Mouse (Mus musculus) heart, embryonic 13.5 days (tissue): Measurements from ENCODE around the gene Copa. TPM values are rescaled to one million over a fixed set of nuclear protein-coding genes. Genes with fewer than 3 reads are reported as not detected.

Source experiments
- ATAC-seq: fragments of 200-750 bp; cut with Nextera tagmentation; 2 replicates; pipeline ENCODE4 v1.8.0; 2017; ENCODE audit warnings: moderate TSS enrichment; ENCODE audit not compliant: insufficient number of reproducible peaks, low FRiP score, low TSS enrichment; ENCODE audit errors: extremely low read depth
- H3K27ac ChIP-seq: fragments of 300-500 bp; sonication (generic); replicated peaks from 2 replicates; pipeline ENCODE4 v1.5.1; 2015; ENCODE audit warnings: moderate library complexity, mild to moderate bottlenecking, inconsistent platforms
- H3K27me3 ChIP-seq: fragments of 300-500 bp; sonication (generic); replicated peaks from 2 replicates; pipeline ENCODE4 v1.6.1; 2015; ENCODE audit warnings: mild to moderate bottlenecking, inconsistent platforms
- H3K36me3 ChIP-seq: fragments of 300-500 bp; sonication (generic); 2 replicates; pipeline ENCODE4 v1.6.1; 2015; ENCODE audit warnings: mild to moderate bottlenecking, inconsistent platforms
- H3K4me1 ChIP-seq: fragments of 300-500 bp; sonication (generic); 2 replicates; pipeline ENCODE4 v1.6.1; 2015; ENCODE audit warnings: inconsistent platforms
- H3K4me2 ChIP-seq: fragments of 300-500 bp; sonication (generic); 2 replicates; pipeline ENCODE4 v1.6.1; 2015; ENCODE audit warnings: inconsistent platforms, mild to moderate bottlenecking, moderate library complexity
- H3K4me3 ChIP-seq: fragments of 300-500 bp; sonication (generic); 2 replicates; pipeline ENCODE4 v1.5.1; 2015; ENCODE audit warnings: moderate library complexity, mild to moderate bottlenecking, inconsistent platforms
- H3K9ac ChIP-seq: fragments of 300-500 bp; sonication (generic); 2 replicates; pipeline ENCODE4 v1.6.1; 2015; ENCODE audit warnings: inconsistent platforms, mild to moderate bottlenecking, moderate library complexity
- H3K9me3 ChIP-seq: fragments of 300-500 bp; sonication (generic); 2 replicates; pipeline ENCODE4 v1.6.1; 2016; ENCODE audit warnings: inconsistent platforms
- WGBS: fragments of 180-500 bp; shearing (Covaris S2); methylation state at CpG from one replicate; pipeline ENCODE4 v1.1.7; 2015; ENCODE audit warnings: mixed read lengths; 5-methylcytosine and 5-hydroxymethylcytosine counted together
- polyA plus RNA-seq: library from polyadenylated mRNA; unstranded; fragments of >200 nt; fragmentation: Nextera tagmentation; extraction: Ambion mirVana; gene quantifications from 2 replicates; pipeline ENCODE4 v1.2.1, GENCODE M21; 2015

The Copa gene
- 162 and 163 TPM in 2 replicates for polyA plus RNA-seq

GRCm38 (mm10) chr1:172082101-172082898, at the start of gene Copa, which contains the start of gene Ncstn:
Gene Copa (plus strand): TSS chr1:172082529.
Gene Ncstn (minus strand): TSS chr1:172082795.
- WGBS, result 0% methylated on average over 40 of the region's 40 CpGs
- peak; percentile 90 for ATAC-seq

GRCm38 (mm10) chr1:172046410-172046809, 35.9 kb upstream of the Copa start:
- no peak overlapping the region for H3K9ac ChIP-seq
- no peaks in the 10 kb centered on the region for H3K36me3 ChIP-seq
- no peaks in the 10 kb centered on the region for H3K9me3 ChIP-seq
- WGBS, result 59% methylated on average over 8 of the region's 8 CpGs
- H3K27me3 ChIP-seq, result peaks cover 24% of the 10 kb centered on the region
- no peak for ATAC-seq
- H3K4me3 ChIP-seq, result no peak overlapping the region
- no peak overlapping the region for H3K4me2 ChIP-seq
- no peaks in the 10 kb centered on the region; the same call in none of the 2 replicates for H3K4me1 ChIP-seq
- H3K27ac ChIP-seq, result no peak overlapping the region

More at GRCm38 (mm10) chr1:172082101-172082898, at the start of gene Copa, which contains the start of gene Ncstn:
- Histone ChIP-seq H3K4me3 (peak within 1 kb of the TSS; percentile 96), H3K9me3 (no peaks in the 10 kb centered on the region), H3K27me3 (no peaks in the 10 kb centered on the region), H3K36me3 (peaks cover 31% of the 10 kb centered on the region), H3K27ac (peak within 1 kb of the TSS; percentile 84), H3K9ac (peak within 1 kb of the TSS; percentile 98), H3K4me2 (peak within 1 kb of the TSS; percentile 78), H3K4me1 (peaks cover 30% of the 10 kb centered on the region)

GRCm38 (mm10) chr1:172046938-172047337, 35.4 kb upstream of the Copa start:
- no peak for ATAC-seq
- Histone ChIP-seq H3K4me1 (no peaks in the 10 kb centered on the region; the same call in none of the 2 replicates), H3K9me3 (no peaks in the 10 kb centered on the region), H3K9ac (no peak overlapping the region), H3K4me2 (0 out of 2 replicates have a peak overlapping the region, but pooled peaks have one; percentile 5), H3K27me3 (peaks cover 29% of the 10 kb centered on the region), H3K4me3 (no peak overlapping the region), H3K36me3 (no peaks in the 10 kb centered on the region), H3K27ac (no peak overlapping the region)
- 14% methylated on average over 5 of the region's 5 CpGs for WGBS

GRCm38 (mm10) chr1:172048241-172048734, 34.0 kb upstream of the Copa start:
- ATAC-seq, result no peak
- Histone ChIP-seq H3K9ac (peak overlapping the region; percentile 54), H3K9me3 (no peaks in the 10 kb centered on the region), H3K4me2 (peak overlapping the region; percentile 49), H3K27ac (0 out of 2 replicates have a peak overlapping the region, but pooled peaks have one; percentile 15), H3K4me1 (peaks cover 5% of the 10 kb centered on the region), H3K36me3 (no peaks in the 10 kb centered on the region), H3K27me3 (peaks cover 43% of the 10 kb centered on the region), H3K4me3 (peak overlapping the region; percentile 26)
- WGBS, result 28% methylated on average over 6 of the region's 6 CpGs

- no peak for ATAC-seq
- H3K27me3 ChIP-seq, result peaks cover 52% of the 10 kb centered on the region
- WGBS, result 25% methylated on average over 13 of the region's 13 CpGs
- peaks cover 15% of the 10 kb centered on the region for H3K4me1 ChIP-seq
- no peak overlapping the region for H3K27ac ChIP-seq
- no peaks in the 10 kb centered on the region for H3K36me3 ChIP-seq
- no peak overlapping the region for H3K4me3 ChIP-seq
- H3K4me2 ChIP-seq, result no peak overlapping the region
- peak overlapping the region; percentile 30; the same call in 1 of the 2 replicates for H3K9ac ChIP-seq
- no peaks in the 10 kb centered on the region for H3K9me3 ChIP-seq
Measured at GRCm38 (mm10) chr1:172049131-172049782, 33.1 kb upstream of the Copa start.

- no peaks in the 10 kb centered on the region for H3K9me3 ChIP-seq
- peaks cover 18% of the 10 kb centered on the region for H3K4me1 ChIP-seq
- peaks cover 77% of the 10 kb centered on the region for H3K27me3 ChIP-seq
- no peaks in the 10 kb centered on the region for H3K36me3 ChIP-seq
- H3K4me2 ChIP-seq, result peak overlapping the region; percentile 81
- 0 out of 2 replicates have a peak overlapping the region, but pooled peaks have one; percentile 74 for H3K9ac ChIP-seq
- 5% methylated on average over 10 of the region's 10 CpGs for WGBS
- no peak overlapping the region for H3K27ac ChIP-seq
- no peak for ATAC-seq
- H3K4me3 ChIP-seq, result peak overlapping the region; percentile 51; the same call in 1 of the 2 replicates
Measured at GRCm38 (mm10) chr1:172052766-172053279, 29.5 kb upstream of the Copa start.

GRCm38 (mm10) chr1:172053541-172054440, 28.5 kb upstream of the Copa start:
- WGBS, result 2% methylated on average over 42 of the region's 42 CpGs
- H3K9ac ChIP-seq, result peak overlapping the region; percentile 74
- H3K4me3 ChIP-seq, result peak overlapping the region; percentile 51
- H3K36me3 ChIP-seq, result no peaks in the 10 kb centered on the region
- peak overlapping the region; percentile 81 for H3K4me2 ChIP-seq
- peaks cover 83% of the 10 kb centered on the region for H3K27me3 ChIP-seq
- H3K27ac ChIP-seq, result no peak overlapping the region
- H3K9me3 ChIP-seq, result no peaks in the 10 kb centered on the region
- peaks cover 18% of the 10 kb centered on the region for H3K4me1 ChIP-seq
- ATAC-seq, result 0 out of 2 replicates have a peak, but pooled peaks have one; percentile 20

GRCm38 (mm10) chr1:172056251-172056650, 26.1 kb upstream of the Copa start:
- peaks cover 20% of the 10 kb centered on the region for H3K4me1 ChIP-seq
- no peak overlapping the region for H3K4me2 ChIP-seq
- no peak overlapping the region for H3K4me3 ChIP-seq
- no peak for ATAC-seq
- peaks cover 78% of the 10 kb centered on the region for H3K27me3 ChIP-seq
- H3K36me3 ChIP-seq, result no peaks in the 10 kb centered on the region
- H3K27ac ChIP-seq, result no peak overlapping the region
- 59% methylated on average over 4 of the region's 4 CpGs for WGBS
- no peaks in the 10 kb centered on the region for H3K9me3 ChIP-seq
- H3K9ac ChIP-seq, result no peak overlapping the region

- Histone ChIP-seq H3K4me3 (no peak within 1 kb of the TSS), H3K36me3 (no peaks in the 10 kb centered on the region), H3K4me2 (no peak within 1 kb of the TSS), H3K9me3 (no peaks in the 10 kb centered on the region), H3K9ac (no peak within 1 kb of the TSS), H3K27me3 (peaks cover 68% of the 10 kb centered on the region), H3K27ac (no peak within 1 kb of the TSS), H3K4me1 (peaks cover 21% of the 10 kb centered on the region)
- 32% methylated on average over 2 of the region's 2 CpGs for WGBS
- ATAC-seq, result no peak
Measured at GRCm38 (mm10) chr1:172057491-172057921, 24.8 kb upstream of the Copa start, which contains the start of gene Nhlh1. Gene Nhlh1 (minus strand): TSS chr1:172057573.

GRCm38 (mm10) chr1:172058321-172058720, 24.0 kb upstream of the Copa start:
- no peak overlapping the region for H3K4me3 ChIP-seq
- H3K4me2 ChIP-seq, result no peak overlapping the region
- H3K27ac ChIP-seq, result no peak overlapping the region
- no peaks in the 10 kb centered on the region for H3K36me3 ChIP-seq
- H3K9ac ChIP-seq, result no peak overlapping the region
- WGBS, result 69% methylated on average over 6 of the region's 6 CpGs
- peaks cover 60% of the 10 kb centered on the region for H3K27me3 ChIP-seq
- H3K4me1 ChIP-seq, result peaks cover 17% of the 10 kb centered on the region
- no peaks in the 10 kb centered on the region for H3K9me3 ChIP-seq
- ATAC-seq, result no peak
